Mouse (Mus musculus) intestine, embryonic 15.5 days (tissue): ENCODE measurements around the gene Ccdc171. TPM values are rescaled to one million over a fixed set of nuclear protein-coding genes. Genes with fewer than 3 reads are reported as not detected.
"Not testable (repeated sequence)": the region's sequence is repeated elsewhere in the genome, so short reads cannot be mapped to it uniquely, and the experiment has no call there.

Experiments
- ATAC-seq: fragments of 200-750 bp; cut with Nextera tagmentation; 2 replicates; pipeline ENCODE4 v1.8.0; 2017; ENCODE audit warnings: moderate TSS enrichment, moderate library complexity
- H3K27ac ChIP-seq: fragments of 300-500 bp; sonication (generic); 2 replicates; pipeline ENCODE4 v1.5.1; 2015; ENCODE audit warnings: mild to moderate bottlenecking, inconsistent platforms
- H3K27me3 ChIP-seq: fragments of 300-500 bp; sonication (generic); replicated peaks from 2 replicates; pipeline ENCODE4 v1.6.1; 2015; ENCODE audit warnings: inconsistent platforms
- H3K36me3 ChIP-seq: fragments of 300-500 bp; sonication (generic); 2 replicates; pipeline ENCODE4 v1.6.1; 2015; ENCODE audit warnings: inconsistent platforms
- H3K4me1 ChIP-seq: fragments of 300-500 bp; sonication (generic); replicated peaks from 2 replicates; pipeline ENCODE4 v1.6.1; 2015; ENCODE audit warnings: inconsistent platforms
- H3K4me2 ChIP-seq: fragments of 300-500 bp; sonication (generic); replicated peaks from 2 replicates; pipeline ENCODE4 v1.6.1; 2015; ENCODE audit warnings: mild to moderate bottlenecking, inconsistent platforms
- H3K4me3 ChIP-seq: fragments of 300-500 bp; sonication (generic); replicated peaks from 2 replicates; pipeline ENCODE4 v1.5.1; 2015; ENCODE audit warnings: inconsistent platforms
- H3K9ac ChIP-seq: fragments of 300-500 bp; sonication (generic); 2 replicates; pipeline ENCODE4 v1.6.1; 2015; ENCODE audit warnings: inconsistent platforms
- H3K9me3 ChIP-seq: fragments of 300-500 bp; sonication (generic); 2 replicates; pipeline ENCODE4 v1.6.1; 2016; ENCODE audit warnings: inconsistent platforms
- WGBS: fragments of 180-500 bp; shearing (Covaris S2); methylation state at CpG from one replicate; pipeline ENCODE4 v1.1.7; 2015; 5-methylcytosine and 5-hydroxymethylcytosine counted together
- polyA plus RNA-seq: library from polyadenylated mRNA; unstranded; fragments of >200 nt; fragmentation: Nextera tagmentation; extraction: Ambion mirVana; gene quantifications from 2 replicates; pipeline ENCODE4 v1.2.1, GENCODE M21; 2015

The Ccdc171 gene
- polyA plus RNA-seq, 1 experiment from 2014 or later = 2.4 TPM

GRCm38 (mm10) chr4:83587563-83587962, 62.2 kb downstream of the Ccdc171 start:
- H3K4me3 ChIP-seq = no peak overlapping the region
- no peak overlapping the region for H3K4me2 ChIP-seq
- no peak overlapping the region for H3K9ac ChIP-seq
- 86% methylated on average over 1 of the region's 1 CpGs for WGBS
- H3K27ac ChIP-seq = no peak overlapping the region
- no peak for ATAC-seq
- H3K4me1 ChIP-seq = no peaks in the 10 kb centered on the region
- no peaks in the 10 kb centered on the region for H3K27me3 ChIP-seq
- H3K36me3 ChIP-seq = no peaks in the 10 kb centered on the region
- no peaks in the 10 kb centered on the region for H3K9me3 ChIP-seq

GRCm38 (mm10) chr4:83596486-83596885, 71.1 kb downstream of the Ccdc171 start:
- H3K27me3 ChIP-seq = no peaks in the 10 kb centered on the region
- no peak overlapping the region for H3K27ac ChIP-seq
- ATAC-seq = no peak
- no peaks in the 10 kb centered on the region for H3K4me1 ChIP-seq
- no peak overlapping the region for H3K9ac ChIP-seq
- no peaks in the 10 kb centered on the region for H3K9me3 ChIP-seq
- WGBS = 23% methylated on average over 2 of the region's 2 CpGs
- no peaks in the 10 kb centered on the region for H3K36me3 ChIP-seq
- no peak overlapping the region for H3K4me2 ChIP-seq
- H3K4me3 ChIP-seq = no peak overlapping the region

- no peaks in the 10 kb centered on the region for H3K9me3 ChIP-seq
- H3K27ac ChIP-seq = no peak overlapping the region
- no peak for ATAC-seq
- H3K36me3 ChIP-seq = no peaks in the 10 kb centered on the region
- no peak overlapping the region for H3K9ac ChIP-seq
- H3K4me3 ChIP-seq = no peak overlapping the region
- WGBS = 84% methylated on average over 3 of the region's 3 CpGs
- H3K4me1 ChIP-seq = no peaks in the 10 kb centered on the region
- no peak overlapping the region for H3K4me2 ChIP-seq
- H3K27me3 ChIP-seq = no peaks in the 10 kb centered on the region
These were observed 85.8 kb downstream of the Ccdc171 start for GRCm38 (mm10) chr4:83611111-83611510.

GRCm38 (mm10) chr4:83623021-83623711, 97.8 kb downstream of the Ccdc171 start:
- ATAC-seq, H3K36me3 ChIP-seq, H3K4me3 ChIP-seq, H3K4me2 ChIP-seq, H3K9me3 ChIP-seq, H3K27ac ChIP-seq, H3K9ac ChIP-seq, H3K27me3 ChIP-seq, H3K4me1 ChIP-seq: not testable (repeated sequence)
- 33% methylated on average over 9 of the region's 13 CpGs for WGBS

- H3K27me3 ChIP-seq = no peaks in the 10 kb centered on the region
- no peaks in the 10 kb centered on the region for H3K36me3 ChIP-seq
- no peak for ATAC-seq
- H3K4me1 ChIP-seq = no peaks in the 10 kb centered on the region
- no peak overlapping the region for H3K4me3 ChIP-seq
- no peak overlapping the region for H3K9ac ChIP-seq
- H3K4me2 ChIP-seq = no peak overlapping the region
- H3K9me3 ChIP-seq = no peaks in the 10 kb centered on the region
- H3K27ac ChIP-seq = no peak overlapping the region
- WGBS = 85% methylated on average over 4 of the region's 4 CpGs
These were observed 98.4 kb downstream of the Ccdc171 start for GRCm38 (mm10) chr4:83623732-83624131.

- Histone ChIP-seq H3K9me3 (no peaks in the 10 kb centered on the region), H3K9ac (no peak overlapping the region), H3K36me3 (no peaks in the 10 kb centered on the region), H3K27me3 (no peaks in the 10 kb centered on the region), H3K4me1 (no peaks in the 10 kb centered on the region), H3K4me3 (no peak overlapping the region), H3K4me2 (no peak overlapping the region), H3K27ac (no peak overlapping the region)
- no peak for ATAC-seq
- 85% methylated on average over 4 of the region's 4 CpGs for WGBS
These were observed 126.1 kb downstream of the Ccdc171 start for GRCm38 (mm10) chr4:83651453-83651852.

- ATAC-seq = peak; percentile 41; the same call in 1 of the 2 replicates
- Histone ChIP-seq H3K9me3 (no peaks in the 10 kb centered on the region), H3K36me3 (no peaks in the 10 kb centered on the region), H3K27me3 (no peaks in the 10 kb centered on the region), H3K9ac (no peak overlapping the region), H3K27ac (no peak overlapping the region), H3K4me1 (no peaks in the 10 kb centered on the region), H3K4me3 (no peak overlapping the region), H3K4me2 (no peak overlapping the region)
- 26% methylated on average over 6 of the region's 6 CpGs for WGBS
These were observed 130.1 kb downstream of the Ccdc171 start for GRCm38 (mm10) chr4:83655396-83655795.

- no peak overlapping the region for H3K27ac ChIP-seq
- peak overlapping the region; percentile 28 for H3K4me2 ChIP-seq
- no peaks in the 10 kb centered on the region for H3K9me3 ChIP-seq
- no peak overlapping the region for H3K9ac ChIP-seq
- no peaks in the 10 kb centered on the region for H3K4me1 ChIP-seq
- 30% methylated on average over 10 of the region's 10 CpGs for WGBS
- no peak overlapping the region for H3K4me3 ChIP-seq
- H3K27me3 ChIP-seq = no peaks in the 10 kb centered on the region
- H3K36me3 ChIP-seq = no peaks in the 10 kb centered on the region
- no peak for ATAC-seq
These were observed 131.2 kb downstream of the Ccdc171 start for GRCm38 (mm10) chr4:83656571-83656970.

- no peaks in the 10 kb centered on the region for H3K36me3 ChIP-seq
- no peak for ATAC-seq
- H3K27me3 ChIP-seq = no peaks in the 10 kb centered on the region
- no peaks in the 10 kb centered on the region for H3K9me3 ChIP-seq
- no peak overlapping the region for H3K4me3 ChIP-seq
- H3K9ac ChIP-seq = no peak overlapping the region
- peak overlapping the region; percentile 28; the same call in 1 of the 2 replicates for H3K4me2 ChIP-seq
- no peaks in the 10 kb centered on the region for H3K4me1 ChIP-seq
- H3K27ac ChIP-seq = no peak overlapping the region
- 50% methylated on average over 6 of the region's 6 CpGs for WGBS
These were observed 131.7 kb downstream of the Ccdc171 start for GRCm38 (mm10) chr4:83657021-83657420.

- H3K9ac ChIP-seq = no peak overlapping the region
- no peaks in the 10 kb centered on the region for H3K36me3 ChIP-seq
- WGBS = 88% methylated on average over 10 of the region's 10 CpGs
- H3K4me1 ChIP-seq = no peaks in the 10 kb centered on the region
- no peaks in the 10 kb centered on the region for H3K27me3 ChIP-seq
- H3K4me3 ChIP-seq = no peak overlapping the region
- H3K9me3 ChIP-seq = no peaks in the 10 kb centered on the region
- H3K27ac ChIP-seq = no peak overlapping the region
- H3K4me2 ChIP-seq = no peak overlapping the region
- ATAC-seq = no peak
These were observed 133.1 kb downstream of the Ccdc171 start for GRCm38 (mm10) chr4:83658415-83658814.

GRCm38 (mm10) chr4:83659411-83659810, 134.1 kb downstream of the Ccdc171 start:
- 64% methylated on average over 11 of the region's 11 CpGs for WGBS
- Histone ChIP-seq H3K27ac (no peak overlapping the region), H3K9me3 (no peaks in the 10 kb centered on the region), H3K36me3 (no peaks in the 10 kb centered on the region), H3K4me1 (no peaks in the 10 kb centered on the region), H3K9ac (no peak overlapping the region), H3K4me2 (no peak overlapping the region), H3K27me3 (no peaks in the 10 kb centered on the region), H3K4me3 (no peak overlapping the region)
- no peak for ATAC-seq

GRCm38 (mm10) chr4:83661519-83662271, 136.3 kb downstream of the Ccdc171 start:
- WGBS = 83% methylated on average over 1 of the region's 1 CpGs
- H3K9ac ChIP-seq = no peak overlapping the region
- H3K4me2 ChIP-seq = no peak overlapping the region
- H3K9me3 ChIP-seq = no peaks in the 10 kb centered on the region
- H3K4me1 ChIP-seq = no peaks in the 10 kb centered on the region
- H3K36me3 ChIP-seq = no peaks in the 10 kb centered on the region
- no peak overlapping the region for H3K4me3 ChIP-seq
- H3K27ac ChIP-seq = no peak overlapping the region
- no peaks in the 10 kb centered on the region for H3K27me3 ChIP-seq
- ATAC-seq = no peak

- Histone ChIP-seq H3K4me1 (no peaks in the 10 kb centered on the region), H3K9me3 (no peaks in the 10 kb centered on the region), H3K36me3 (no peaks in the 10 kb centered on the region), H3K9ac (no peak overlapping the region), H3K27me3 (no peaks in the 10 kb centered on the region), H3K4me3 (no peak overlapping the region), H3K27ac (no peak overlapping the region), H3K4me2 (no peak overlapping the region)
- WGBS = 72% methylated on average over 4 of the region's 4 CpGs
- no peak for ATAC-seq
These were observed 137.0 kb downstream of the Ccdc171 start for GRCm38 (mm10) chr4:83662301-83662700.
